Comparison of ENCODE assay signal across 8 mouse cellular contexts in genomic region chr17:50190131-50191015, GRCm38 (mm10). TPM values are rescaled to one million over a fixed set of nuclear protein-coding genes. Genes with fewer than 3 reads are reported as not detected.
A peak's percentile ranks its signal among the peaks of the same experiment; 100 is the strongest.
DNase-seq lines count a peak whose midpoint lies in the region; ATAC-seq lines count a peak whose summit lies in the region.

Gene Rftn1 (minus strand): TSS chr17:50190674.

- intact Hi-C loops in heart, postnatal 14 days (cut with DNase I) = loop anchor here (1.0 to 2.0 kb wide), 2 partner anchors 222 to 239 kb away; no protein-coding TSS in a partner anchor

- H3K27me3 ChIP-seq in forebrain, embryonic 10.5 days (ENCODE audit: poor library complexity, severe bottlenecking) = peaks cover 69% of the 10 kb centered on the region
- peaks cover 23% of the 10 kb centered on the region for H3K27me3 ChIP-seq in lung, embryonic 15.5 days

- H3K9ac ChIP-seq in lung, embryonic 15.5 days = peak within 1 kb of the TSS; percentile 55

- under 1% methylated on average over 62 of the region's 79 CpGs for WGBS in forebrain, embryonic 10.5 days
- under 1% methylated on average over 77 of the region's 79 CpGs for WGBS in lung, embryonic 15.5 days

- H3K9me3 ChIP-seq in forebrain, embryonic 10.5 days = no peaks in the 10 kb centered on the region
- H3K9me3 ChIP-seq in lung, embryonic 15.5 days = no peaks in the 10 kb centered on the region

- peak; percentile 84 for DNase-seq in A20 (ENCODE audit: low read depth, low spot score)
- peak; percentile 31 for DNase-seq in WW6 (ENCODE audit: low read depth, low spot score)
- peak; percentile 34 for DNase-seq in forebrain, embryonic 10.5 days (ENCODE audit: extremely low spot score, low spot score)
- DNase-seq in heart, postnatal 14 days = peak; percentile 80 to 83
- peak; percentile 73 to 81 for DNase-seq in kidney, postnatal 4 days
- DNase-seq in thymus, postnatal 4 days = peak; percentile 88

- H3K4me1 ChIP-seq in forebrain, embryonic 10.5 days = peaks cover 60% of the 10 kb centered on the region
- peaks cover 13% of the 10 kb centered on the region; the same call in 1 of the 2 replicates for H3K4me1 ChIP-seq in lung, embryonic 15.5 days

- H3K4me2 ChIP-seq in lung, embryonic 15.5 days = peak within 1 kb of the TSS; percentile 98

- ATAC-seq in lung, embryonic 15.5 days (ENCODE audit: borderline replicate concordance, extremely low read depth, low FRiP score, low TSS enrichment) = peak; percentile 53
- peak; percentile 48 for ATAC-seq in neutrophil, adult 5-6 weeks (ENCODE audit: extremely low read depth, insufficient number of reproducible peaks, low FRiP score, poor library complexity, severe bottlenecking)

- peak within 1 kb of the TSS; percentile 78 for H3K4me3 ChIP-seq in forebrain, embryonic 10.5 days
- peak within 1 kb of the TSS; percentile 55 for H3K4me3 ChIP-seq in lung, embryonic 15.5 days

- H3K36me3 ChIP-seq in forebrain, embryonic 10.5 days (replicated peaks) = no peaks in the 10 kb centered on the region
- H3K36me3 ChIP-seq in lung, embryonic 15.5 days = no peaks in the 10 kb centered on the region

- H3K27ac ChIP-seq in forebrain, embryonic 10.5 days = peak within 1 kb of the TSS; percentile 82
- no peak within 1 kb of the TSS for H3K27ac ChIP-seq in lung, embryonic 15.5 days

RNA-seq across cellular contexts. Expression of gene Rftn1, which starts in this region (rescaled TPM):
- 8.3 and 10.2 TPM in 2 replicates for polyA plus RNA-seq in forebrain, embryonic 10.5 days (2016; fragmentation: Nextera tagmentation; extraction: Ambion mirVana)
- total RNA-seq in heart, postnatal 14 days (2021) = 10 to 100 TPM; 52.4 to 53.7 TPM
- polyA plus RNA-seq in lung, embryonic 15.5 days (2015; fragmentation: Nextera tagmentation; extraction: Ambion mirVana) = 18.3 and 18.4 TPM in 2 replicates
- total RNA-seq in neutrophil, adult 5-6 weeks (2017) = 63.0 and 69.0 TPM in 2 replicates

Comparison
In these comparisons a context has a peak if more than half of its experiments do, and no peak if none do; other contexts are left out.
1. DNase-seq: peak in every context shown above with its lines; median percentile 88 in thymus, postnatal 4 days; 84 in A20; 82 in heart, postnatal 14 days; 77 in kidney, postnatal 4 days; 34 in forebrain, embryonic 10.5 days; 31 in WW6.